Mouse (Mus musculus): Measurements from ENCODE around the gene Sugct.

DNA sequence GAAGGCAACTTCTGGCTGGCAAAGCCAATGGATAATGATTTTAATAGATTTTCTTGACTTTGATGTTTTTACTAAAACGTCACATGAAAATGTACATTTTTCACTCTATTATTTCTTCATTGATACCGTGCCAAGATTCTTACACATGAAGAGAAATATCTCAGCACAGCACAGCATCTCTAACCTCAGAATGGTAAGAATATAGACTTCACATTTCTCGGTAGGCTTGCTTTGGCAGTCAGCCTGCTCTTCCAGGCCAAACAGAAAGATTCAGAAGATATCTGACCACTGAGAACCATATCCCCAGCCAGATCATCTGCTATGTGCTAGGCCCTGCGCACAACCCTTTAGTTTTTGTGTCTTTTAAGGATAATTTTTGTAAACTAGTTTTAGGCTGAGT is 657.0 kb downstream of the Sugct start:
- TF ChIP-seq CTCF (IDR thresholded peaks at IDR 0.05; ENCODE audit: low read depth) = no peak
- no peak for TF ChIP-seq EP300 (IDR thresholded peaks at IDR 0.05; ENCODE audit: low read depth)
